Mouse (Mus musculus): ENCODE data around the gene Tcf20.
"Not testable (repeated sequence)": the region's sequence is repeated elsewhere in the genome, so short reads cannot be mapped to it uniquely, and the experiment has no call there.

Gene Tcf20

GRCm38 (mm10) chr15:82806969-82807763 lies 180.5 kb downstream of the Tcf20 start:
- DNase-seq (ENCODE audit: low spot score), result no peak

GRCm38 (mm10) chr15:82804708-82805639 lies 182.7 kb downstream of the Tcf20 start:
- peak; percentile 85 for DNase-seq (ENCODE audit: low spot score)

GRCm38 (mm10) chr15:82795936-82796440 lies 191.7 kb downstream of the Tcf20 start:
- no peak for DNase-seq (ENCODE audit: low spot score)

DNA sequence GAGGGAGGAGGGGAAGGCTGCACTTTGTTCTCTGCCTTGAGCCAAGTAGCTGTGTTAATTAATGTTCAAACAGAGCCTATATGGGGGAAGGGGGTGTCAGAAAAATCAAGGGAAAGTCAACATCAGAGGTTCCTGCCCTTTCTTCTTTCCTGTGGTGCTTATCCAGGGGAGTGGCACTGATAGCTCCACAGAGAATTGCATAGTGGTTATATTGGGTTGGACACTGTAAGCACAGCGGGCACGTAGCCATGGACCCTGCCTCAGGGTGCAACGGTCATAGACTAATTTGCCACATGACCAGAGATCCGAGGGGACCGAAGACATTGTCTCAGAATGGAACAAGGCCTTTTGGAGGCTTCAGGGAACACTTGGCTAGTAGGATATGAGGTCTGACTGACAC lies 193.4 kb downstream of the Tcf20 start, which contains the start of gene Cyp2d26:
Cyp2d26 (minus strand) TSS at position 18 of the 400 bp plus-strand sequence.
- DNase-seq (ENCODE audit: low spot score), result no peak

DNA sequence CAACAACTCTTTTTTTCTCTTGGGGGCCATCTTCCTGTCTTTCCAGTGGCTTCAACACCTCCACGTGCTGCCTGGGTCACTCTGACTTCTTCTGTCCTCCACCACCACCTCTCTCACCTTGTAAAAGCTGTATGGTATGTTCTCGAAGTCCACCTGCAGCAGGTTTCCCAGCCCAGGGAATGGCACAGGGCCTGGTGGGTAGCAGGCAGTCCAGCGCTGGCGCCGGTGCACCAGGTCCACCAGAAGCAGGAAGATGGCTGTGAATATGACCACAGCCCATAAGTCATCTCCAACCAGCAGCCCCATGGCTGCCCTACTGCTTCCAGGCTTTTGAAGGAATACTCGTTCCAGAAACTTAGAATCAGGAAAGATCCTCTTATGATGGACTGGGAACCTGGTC lies 193.8 kb downstream of the Tcf20 start:
- no peak for DNase-seq (ENCODE audit: low spot score)

DNA sequence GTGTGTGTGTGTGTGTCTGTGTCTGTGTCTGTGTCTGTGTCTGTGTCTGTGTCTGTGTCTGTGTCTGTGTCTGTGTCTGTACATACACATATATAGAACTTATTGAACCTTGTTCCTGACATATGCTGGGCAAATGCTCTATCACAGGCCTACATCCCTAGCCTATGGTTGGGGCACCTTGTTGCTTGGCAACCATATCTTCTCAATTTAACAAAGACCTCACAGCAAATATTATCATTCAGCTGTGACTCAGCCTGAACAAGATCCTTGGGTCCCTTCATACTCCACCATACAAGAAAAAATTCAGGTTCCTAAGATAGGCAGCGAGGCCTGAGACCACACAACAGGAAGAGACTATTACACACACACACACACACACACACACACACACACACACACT lies 194.2 kb downstream of the Tcf20 start:
- no peak for DNase-seq (ENCODE audit: low spot score)

DNA sequence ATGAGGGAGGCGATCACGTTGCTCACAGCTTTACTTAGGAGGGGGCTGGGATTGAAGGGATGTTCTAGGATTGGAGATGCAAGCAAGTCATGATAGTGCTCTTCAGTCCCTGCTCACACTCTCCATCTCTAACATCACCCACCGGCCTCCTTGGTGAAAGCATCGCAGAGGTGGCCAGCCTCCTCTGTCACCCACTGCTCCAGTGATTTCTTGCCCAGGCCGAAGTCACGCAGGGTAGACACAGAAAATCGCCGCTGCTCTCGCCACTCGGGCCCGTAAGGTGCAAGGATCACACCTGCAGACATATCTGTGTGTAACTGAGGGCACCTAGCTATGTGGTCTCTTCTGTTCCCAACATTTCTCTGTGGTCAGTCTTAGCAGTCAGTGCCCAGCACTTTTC lies 195.1 kb downstream of the Tcf20 start:
- no peak for DNase-seq (ENCODE audit: low spot score)

DNA sequence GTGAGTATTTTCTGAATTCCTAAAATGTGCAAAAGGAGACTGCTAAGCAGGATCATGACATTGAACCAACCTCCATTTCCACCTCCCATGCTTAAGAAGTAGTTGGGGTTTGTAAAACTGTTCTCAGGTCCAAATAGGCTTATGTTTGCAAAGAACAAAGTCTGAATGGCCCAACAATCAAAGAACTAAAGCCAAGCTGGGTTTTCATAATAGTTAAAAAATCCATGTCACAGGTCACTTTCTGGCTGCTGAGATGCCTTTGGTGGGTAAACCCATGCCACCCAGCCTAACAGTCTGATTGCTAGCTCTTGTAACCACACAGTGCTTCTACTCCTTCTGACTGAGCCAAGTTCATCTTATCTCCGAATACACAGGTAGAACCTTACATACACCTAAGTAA lies 203.1 kb downstream of the Tcf20 start:
- no peak for DNase-seq (ENCODE audit: low spot score)

GRCm38 (mm10) chr15:82783800-82784199 lies 203.9 kb downstream of the Tcf20 start:
- no peak for DNase-seq (ENCODE audit: low spot score)

DNA sequence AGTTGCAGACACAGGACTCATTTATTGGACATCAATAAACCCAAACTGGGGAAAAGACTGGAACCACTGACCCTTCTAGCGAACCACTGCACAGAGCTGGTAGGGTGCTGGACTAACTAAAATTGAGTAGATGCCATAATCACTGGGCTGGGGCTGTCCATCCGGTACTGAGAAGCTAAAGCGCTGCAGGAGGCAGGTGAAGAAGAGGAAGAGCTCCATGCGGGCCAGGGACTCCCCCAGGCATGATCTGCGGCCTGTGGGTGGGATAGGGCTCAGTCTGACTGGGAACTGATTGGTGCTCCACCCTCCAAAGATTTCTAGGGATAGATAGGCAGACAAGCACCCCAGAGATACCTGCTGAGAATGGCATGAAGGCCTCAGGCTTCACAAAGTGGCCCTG lies 209.8 kb downstream of the Tcf20 start:
- not testable (repeated sequence) for DNase-seq (ENCODE audit: low spot score)

DNA sequence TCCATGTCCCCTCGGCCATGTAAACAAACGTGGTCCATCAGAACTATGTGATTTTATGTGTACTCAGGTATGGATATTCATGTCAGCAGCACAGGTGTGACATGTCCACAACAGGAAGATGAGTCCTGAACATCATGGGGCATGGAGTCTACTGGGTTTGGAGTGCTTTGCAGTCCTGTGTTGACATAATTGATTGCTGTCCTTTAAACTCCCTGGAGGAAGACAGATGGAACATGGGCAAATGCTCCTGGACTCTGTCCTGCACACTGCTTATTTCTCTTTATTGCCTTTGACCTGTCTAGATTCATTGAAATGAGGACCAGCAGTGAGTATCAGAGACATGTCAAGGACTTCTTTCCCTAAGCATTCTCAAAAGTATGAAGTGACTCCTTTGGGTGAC lies 221.7 kb downstream of the Tcf20 start:
- no peak for DNase-seq (ENCODE audit: low spot score)

GRCm38 (mm10) chr15:82764881-82765280 lies 222.8 kb downstream of the Tcf20 start:
- DNase-seq (ENCODE audit: low spot score), result no peak

- no peak for DNase-seq (ENCODE audit: low spot score)
Observed at GRCm38 (mm10) chr15:82763631-82764420, 223.8 kb downstream of the Tcf20 start, which contains the start of gene Cyp2d40. Gene Cyp2d40 (minus strand): TSS chr15:82764183.
